Mouse (Mus musculus) forebrain, embryonic 13.5 days (tissue): ENCODE measurements around the gene Mup5. TPM values are rescaled to one million over a fixed set of nuclear protein-coding genes. Genes with fewer than 3 reads are reported as not detected.
"Not testable (repeated sequence)": the region's sequence is repeated elsewhere in the genome, so short reads cannot be mapped to it uniquely, and the experiment has no call there.

Experiments used
- ATAC-seq: fragments of 200-750 bp; cut with Nextera tagmentation; 2 replicates; pipeline ENCODE4 v1.8.0; 2017
- H3K27ac ChIP-seq: fragments of 300-500 bp; sonication (generic); 2 replicates; pipeline ENCODE4 v1.5.1; 2015; ENCODE audit warnings: inconsistent platforms, mild to moderate bottlenecking, moderate library complexity
- H3K27me3 ChIP-seq: fragments of 300-500 bp; sonication (generic); 2 replicates; pipeline ENCODE4 v1.6.1; 2015; ENCODE audit warnings: mild to moderate bottlenecking, inconsistent platforms
- H3K36me3 ChIP-seq: fragments of 300-500 bp; sonication (generic); 2 replicates; pipeline ENCODE4 v1.6.1; 2015; ENCODE audit warnings: mild to moderate bottlenecking, inconsistent platforms; ENCODE audit not compliant: poor library complexity, severe bottlenecking
- H3K4me1 ChIP-seq: fragments of 300-500 bp; sonication (generic); 2 replicates; pipeline ENCODE4 v1.6.1; 2015; ENCODE audit warnings: inconsistent platforms
- H3K4me2 ChIP-seq: fragments of 300-500 bp; sonication (generic); 2 replicates; pipeline ENCODE4 v1.6.1; 2015; ENCODE audit warnings: inconsistent platforms, mild to moderate bottlenecking, moderate library complexity
- H3K4me3 ChIP-seq: fragments of 300-500 bp; sonication (generic); 2 replicates; pipeline ENCODE4 v1.5.1; 2015; ENCODE audit warnings: mild to moderate bottlenecking, inconsistent platforms
- H3K9ac ChIP-seq: fragments of 300-500 bp; sonication (generic); 2 replicates; pipeline ENCODE4 v1.6.1; 2015; ENCODE audit warnings: mild to moderate bottlenecking, inconsistent platforms
- H3K9me3 ChIP-seq: fragments of 300-500 bp; sonication (generic); replicated peaks from 2 replicates; pipeline ENCODE4 v1.6.1; 2016; ENCODE audit warnings: inconsistent platforms
- WGBS: fragments of 180-500 bp; shearing (Covaris S2); methylation state at CpG from one replicate; pipeline ENCODE4 v1.1.7; 2015; 5-methylcytosine and 5-hydroxymethylcytosine counted together
- polyA plus RNA-seq: library from polyadenylated mRNA; unstranded; fragments of >200 nt; fragmentation: Nextera tagmentation; extraction: Ambion mirVana; gene quantifications from 2 replicates; pipeline ENCODE4 v1.2.1, GENCODE M21; 2015

Mup5 gene
- not detected in 2 replicates for polyA plus RNA-seq

DNA sequence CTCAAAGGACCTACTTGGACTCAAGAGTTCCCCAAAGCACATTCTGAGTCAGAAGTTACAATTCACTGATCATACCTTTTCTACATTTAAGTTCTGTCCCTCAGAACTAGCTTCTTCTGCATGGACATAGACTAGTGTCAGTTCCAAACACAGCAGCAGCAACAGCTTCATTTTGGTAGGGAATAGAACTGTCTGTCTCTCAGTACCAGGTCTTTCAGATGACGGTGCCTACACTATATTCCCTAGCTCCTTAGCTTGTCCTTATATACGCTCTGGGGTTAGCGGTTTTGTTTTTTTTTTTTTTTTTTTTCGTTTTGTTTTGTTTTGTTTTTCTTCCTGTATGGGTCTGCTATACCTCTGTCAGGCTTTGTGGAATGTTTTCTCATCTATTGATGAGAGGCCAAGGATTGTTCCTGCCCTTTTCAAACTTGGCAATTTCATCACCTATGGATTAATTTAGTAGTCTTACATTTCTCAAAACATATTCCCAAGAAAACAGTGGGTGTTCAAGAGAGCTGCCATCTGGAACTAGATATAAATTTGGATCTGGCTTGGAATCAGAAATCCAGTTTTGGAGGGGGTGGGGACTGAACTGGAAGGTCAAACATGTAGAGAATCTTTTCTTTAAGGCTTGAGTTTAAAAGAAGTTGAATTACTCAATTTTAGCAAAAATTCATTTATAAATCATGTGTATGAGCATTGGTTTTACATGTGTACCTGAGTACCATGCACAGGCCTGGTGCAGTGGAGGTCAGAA lies at the start of gene Mup5:
Mup5 (minus strand) TSS at position 282 of the 757 bp plus-strand sequence.
- H3K4me2 ChIP-seq, result no peak within 1 kb of the TSS
- no peak within 1 kb of the TSS for H3K9ac ChIP-seq
- no peak for ATAC-seq
- no peaks in the 10 kb centered on the region for H3K27me3 ChIP-seq
- 78% methylated on average over 4 of the region's 4 CpGs for WGBS
- H3K4me1 ChIP-seq, result no peaks in the 10 kb centered on the region
- H3K4me3 ChIP-seq, result no peak within 1 kb of the TSS
- no peaks in the 10 kb centered on the region; the same call in 1 of the 2 replicates for H3K9me3 ChIP-seq
- no peak within 1 kb of the TSS for H3K27ac ChIP-seq
- no peaks in the 10 kb centered on the region for H3K36me3 ChIP-seq

DNA sequence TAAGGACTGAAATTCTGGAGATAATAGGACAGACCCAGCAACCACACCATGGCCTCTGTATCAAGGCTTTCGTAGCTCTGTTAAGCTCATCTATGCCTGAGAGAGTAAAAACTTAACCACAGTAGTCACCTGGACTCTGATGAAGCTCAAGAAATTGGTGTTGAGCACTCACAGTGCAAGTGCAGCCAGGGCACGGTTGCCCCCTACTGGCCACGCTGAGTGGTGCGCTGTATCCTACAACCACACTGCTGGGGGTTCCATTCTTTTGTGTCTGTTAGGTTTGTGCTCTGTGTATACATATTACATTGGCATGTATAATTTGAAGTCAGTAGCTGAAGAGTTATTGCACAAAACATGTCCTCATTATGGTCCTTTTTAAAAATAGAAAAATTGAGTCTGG lies 23.1 kb upstream of the Mup5 start:
- Histone ChIP-seq H3K4me1 (no peaks in the 10 kb centered on the region), H3K36me3 (no peaks in the 10 kb centered on the region), H3K4me3 (no peak overlapping the region), H3K9ac (no peak overlapping the region), H3K4me2 (no peak overlapping the region), H3K27me3 (no peaks in the 10 kb centered on the region), H3K9me3 (0 out of 2 replicates have a peak, but pooled peaks cover 10% of the 10 kb centered on the region), H3K27ac (no peak overlapping the region)
- WGBS, result 45% methylated on average over 4 of the region's 4 CpGs
- no peak for ATAC-seq

DNA sequence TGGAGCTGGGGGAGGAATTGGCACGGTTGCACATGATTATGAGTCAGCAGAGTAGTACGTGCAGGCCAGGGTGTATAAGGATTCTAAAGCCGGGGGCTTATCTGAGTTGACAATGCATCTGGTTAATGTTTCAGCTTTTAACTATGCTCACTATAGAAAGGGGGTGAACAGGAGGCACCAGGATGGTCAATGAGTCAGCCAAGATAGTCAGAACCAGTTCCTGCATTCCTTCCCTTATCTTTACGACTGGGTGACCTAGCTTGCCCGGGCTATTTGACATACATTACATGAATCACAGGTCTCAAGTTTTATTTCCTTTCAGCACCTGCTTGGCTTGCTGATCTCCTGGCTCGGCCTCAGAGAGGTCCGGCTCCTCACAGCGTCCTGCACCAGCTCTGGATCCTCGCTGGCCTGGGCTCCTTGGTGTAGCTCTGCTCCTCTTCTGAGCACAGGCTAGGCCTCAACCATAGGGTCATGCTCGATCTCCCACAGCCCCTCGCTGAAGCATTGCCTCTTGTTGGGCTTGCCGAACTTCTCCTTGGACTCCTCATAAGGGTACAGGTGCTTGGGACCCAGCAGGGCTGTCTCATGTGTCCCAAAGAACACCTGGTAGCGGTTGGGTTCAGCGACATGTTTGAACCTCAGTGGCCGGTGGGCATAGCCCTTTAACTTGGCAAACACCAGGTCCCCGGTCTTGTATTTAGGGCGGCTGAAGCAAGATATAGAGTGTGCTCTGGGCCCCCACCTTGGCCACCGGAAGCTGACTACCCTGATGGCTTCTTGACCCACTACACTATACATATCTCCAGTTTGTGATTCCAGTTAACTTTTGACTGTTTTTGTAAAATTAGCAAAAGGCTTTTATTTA lies 21.0 kb upstream of the Mup5 start:
- WGBS, result 92% methylated on average over 18 of the region's 18 CpGs
- Histone ChIP-seq H3K9ac (no peak overlapping the region), H3K27me3 (no peaks in the 10 kb centered on the region), H3K4me3 (no peak overlapping the region), H3K36me3 (no peaks in the 10 kb centered on the region), H3K4me2 (no peak overlapping the region), H3K4me1 (no peaks in the 10 kb centered on the region), H3K27ac (no peak overlapping the region), H3K9me3 (peaks cover 14% of the 10 kb centered on the region; the same call in 1 of the 2 replicates)
- no peak for ATAC-seq

DNA sequence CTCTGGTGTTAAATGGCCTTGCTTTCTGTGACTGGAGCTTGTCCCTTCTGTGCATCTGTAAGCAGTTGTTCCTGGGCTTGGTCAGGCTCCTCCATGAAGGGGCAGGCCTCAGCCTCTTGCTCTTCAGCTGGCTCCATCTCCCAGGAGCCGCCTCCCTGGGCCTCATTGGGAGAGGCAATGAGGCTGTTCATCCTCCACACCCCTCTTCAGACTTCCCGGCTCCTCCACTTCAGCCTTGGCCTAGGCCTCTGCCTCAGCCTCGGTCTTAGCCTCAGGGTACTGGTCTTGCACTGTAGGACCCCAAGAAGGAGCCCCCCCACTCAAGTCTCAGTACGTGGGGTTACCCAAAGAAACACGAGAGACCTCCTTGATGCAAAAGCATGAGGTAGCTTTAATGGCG lies 20.3 kb upstream of the Mup5 start:
- Histone ChIP-seq H3K4me1 (no peaks in the 10 kb centered on the region), H3K36me3 (no peaks in the 10 kb centered on the region), H3K9me3 (peaks cover 14% of the 10 kb centered on the region; the same call in 1 of the 2 replicates), H3K4me2 (no peak overlapping the region), H3K27me3 (no peaks in the 10 kb centered on the region), H3K4me3 (no peak overlapping the region), H3K27ac (no peak overlapping the region), H3K9ac (no peak overlapping the region)
- 90% methylated on average over 6 of the region's 6 CpGs for WGBS
- no peak for ATAC-seq

DNA sequence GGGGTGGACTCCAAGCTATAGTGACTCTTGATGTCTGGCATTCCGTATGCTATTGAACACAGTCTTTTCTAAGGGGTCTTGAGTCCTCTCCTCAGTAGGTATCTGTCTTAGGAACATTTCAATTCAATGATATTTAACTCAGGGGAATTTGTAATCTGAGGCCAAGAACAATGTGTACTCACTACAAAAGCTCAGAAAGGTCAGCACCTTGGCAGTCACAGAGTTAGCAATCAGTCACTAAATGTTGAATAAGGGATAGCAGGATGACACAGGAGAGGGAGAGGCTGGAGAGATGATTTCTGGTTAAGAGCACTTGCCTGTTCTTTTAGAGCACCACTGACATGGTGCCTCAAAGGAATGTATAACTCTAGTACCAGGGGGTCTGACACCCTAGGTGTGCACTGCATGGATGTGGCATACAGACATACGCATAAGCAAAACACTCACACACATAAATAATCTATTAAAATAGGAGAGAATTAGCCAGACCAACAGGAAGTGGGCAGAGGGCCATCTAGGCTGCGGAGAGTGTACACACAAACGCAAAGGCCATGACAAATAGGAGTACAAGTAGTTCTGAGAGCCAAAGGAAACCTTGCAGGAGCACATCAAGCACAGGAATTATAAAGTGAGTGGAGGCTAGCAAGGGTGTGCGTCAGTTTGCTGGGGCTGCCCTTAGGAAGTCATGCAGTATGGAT lies 9.9 kb upstream of the Mup5 start:
- no peaks in the 10 kb centered on the region for H3K4me1 ChIP-seq
- H3K9me3 ChIP-seq, result no peaks in the 10 kb centered on the region
- no peaks in the 10 kb centered on the region for H3K27me3 ChIP-seq
- 93% methylated on average over 5 of the region's 5 CpGs for WGBS
- no peak for ATAC-seq
- H3K4me3 ChIP-seq, result no peak overlapping the region
- H3K27ac ChIP-seq, result no peak overlapping the region
- no peak overlapping the region for H3K9ac ChIP-seq
- H3K4me2 ChIP-seq, result no peak overlapping the region
- H3K36me3 ChIP-seq, result no peaks in the 10 kb centered on the region

DNA sequence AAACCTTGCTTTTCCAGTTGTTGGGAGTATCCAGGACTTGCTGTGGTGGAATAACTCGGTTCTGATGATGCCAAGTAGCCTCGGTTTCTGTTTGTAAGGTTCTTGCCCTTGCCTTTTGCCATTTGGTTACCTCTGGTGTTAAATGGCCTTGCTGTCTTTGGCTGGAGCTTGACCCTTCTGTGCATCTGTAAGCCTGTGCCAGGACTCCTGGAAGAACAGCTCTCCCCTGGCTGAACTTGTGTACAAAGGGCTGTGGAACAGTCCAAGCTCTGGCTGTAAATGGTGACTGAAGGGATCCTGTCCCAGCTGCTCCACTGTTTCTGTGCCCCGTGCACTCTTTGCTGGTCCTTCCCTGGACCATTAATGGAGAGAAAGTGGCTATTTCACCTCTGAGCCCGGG lies 5.8 kb downstream of the Mup5 start:
- no peak overlapping the region for H3K4me3 ChIP-seq
- H3K9me3 ChIP-seq, result 0 out of 2 replicates have a peak, but pooled peaks cover 3% of the 10 kb centered on the region
- no peaks in the 10 kb centered on the region for H3K4me1 ChIP-seq
- WGBS, result 73% methylated on average over 4 of the region's 4 CpGs
- H3K9ac ChIP-seq, result no peak overlapping the region
- no peaks in the 10 kb centered on the region for H3K36me3 ChIP-seq
- ATAC-seq, result no peak
- no peaks in the 10 kb centered on the region for H3K27me3 ChIP-seq
- no peak overlapping the region for H3K4me2 ChIP-seq
- H3K27ac ChIP-seq, result no peak overlapping the region

DNA sequence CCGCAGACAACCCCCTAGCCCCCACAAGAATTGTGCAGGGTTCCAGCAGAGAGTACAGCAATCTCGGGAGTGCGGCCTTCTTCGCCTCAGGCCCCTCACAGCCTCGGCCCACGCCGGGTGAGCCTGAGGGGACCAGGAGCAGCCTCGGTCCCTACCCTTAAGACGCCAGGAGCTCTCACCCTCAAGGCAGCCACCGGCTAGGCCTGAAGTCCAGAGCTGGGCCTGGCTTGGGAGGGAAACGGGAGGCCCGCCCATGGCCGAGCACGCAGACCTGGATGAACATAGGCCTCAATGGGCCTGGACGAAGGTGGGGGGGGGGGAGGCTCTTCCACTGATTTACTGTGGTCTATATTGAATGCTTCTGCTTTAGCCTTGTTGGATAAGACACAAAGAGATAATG lies 11.8 kb downstream of the Mup5 start:
- Histone ChIP-seq H3K4me1 (no peaks in the 10 kb centered on the region), H3K27ac (no peak overlapping the region), H3K4me2 (no peak overlapping the region), H3K27me3 (no peaks in the 10 kb centered on the region), H3K9me3 (peaks cover 12% of the 10 kb centered on the region), H3K36me3 (no peaks in the 10 kb centered on the region), H3K9ac (no peak overlapping the region), H3K4me3 (no peak overlapping the region)
- ATAC-seq, result no peak
- WGBS, result 93% methylated on average over 15 of the region's 15 CpGs

DNA sequence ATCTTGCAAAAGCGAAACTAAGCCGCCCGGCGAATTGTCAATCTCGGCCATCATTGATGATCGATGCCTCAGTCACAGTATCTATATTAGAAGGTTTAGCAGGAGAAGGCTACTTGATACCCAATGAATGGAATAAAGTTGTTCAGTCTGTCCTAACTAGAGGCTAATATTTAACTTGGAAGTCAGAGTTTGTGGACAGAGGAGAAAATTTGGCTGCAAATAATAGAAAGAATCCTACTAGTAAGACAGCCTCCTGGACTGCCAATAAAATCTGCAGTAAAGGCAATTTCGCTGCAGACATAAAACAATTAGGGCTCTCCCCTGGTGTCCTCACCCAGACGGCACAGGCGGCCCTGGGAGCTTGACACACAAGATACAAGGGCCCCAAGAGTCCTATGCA lies 12.5 kb downstream of the Mup5 start:
- H3K4me1 ChIP-seq, H3K4me3 ChIP-seq, H3K27ac ChIP-seq, H3K9ac ChIP-seq, H3K27me3 ChIP-seq, ATAC-seq, H3K36me3 ChIP-seq, H3K4me2 ChIP-seq: not testable (repeated sequence)
- WGBS, result 94% methylated on average over 9 of the region's 9 CpGs
- H3K9me3 ChIP-seq, result peaks cover 12% of the 10 kb centered on the region

DNA sequence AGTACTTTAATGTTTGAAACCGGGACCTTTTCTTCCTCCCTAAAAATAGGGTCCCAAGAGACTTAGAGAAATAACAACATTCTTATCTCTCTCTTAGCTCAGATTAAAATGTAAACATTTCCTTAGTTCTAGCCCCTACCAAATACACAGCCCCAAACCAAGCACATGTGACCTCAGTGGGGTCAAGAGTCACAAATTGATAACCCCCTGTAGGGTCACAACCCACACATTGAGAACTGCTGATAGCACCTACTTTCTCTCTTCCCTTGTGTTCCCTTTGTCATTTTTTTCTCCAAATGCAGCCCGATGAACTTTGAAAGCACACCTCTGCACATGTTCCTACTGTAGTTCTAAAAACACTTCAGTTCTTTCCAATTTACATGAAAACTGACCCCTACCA lies 19.4 kb downstream of the Mup5 start:
- no peaks in the 10 kb centered on the region for H3K4me1 ChIP-seq
- H3K36me3 ChIP-seq, result no peaks in the 10 kb centered on the region
- WGBS, result 86% methylated on average over 2 of the region's 2 CpGs
- ATAC-seq, result no peak
- no peaks in the 10 kb centered on the region for H3K27me3 ChIP-seq
- no peak overlapping the region for H3K9ac ChIP-seq
- H3K4me3 ChIP-seq, result no peak overlapping the region
- H3K27ac ChIP-seq, result no peak overlapping the region
- H3K9me3 ChIP-seq, result no peaks in the 10 kb centered on the region; the same call in 1 of the 2 replicates
- H3K4me2 ChIP-seq, result no peak overlapping the region

DNA sequence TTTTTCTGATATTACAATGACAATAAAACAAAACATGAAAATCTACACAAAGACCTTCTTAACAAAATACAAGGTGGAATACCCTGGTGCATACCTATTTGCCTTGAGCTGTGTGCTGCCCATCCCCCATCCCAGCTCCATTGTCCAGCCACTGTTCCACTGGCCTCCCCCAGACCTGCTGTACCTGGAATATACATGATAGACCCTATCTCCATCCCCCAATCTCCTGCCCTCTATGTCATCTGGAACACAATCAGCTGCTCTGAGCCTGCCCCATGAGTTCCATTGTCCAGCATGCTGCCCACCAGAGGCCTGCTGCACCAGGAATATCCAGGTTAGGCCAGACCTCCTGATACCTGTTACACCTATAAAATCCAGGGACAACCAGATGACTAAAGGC lies 21.6 kb downstream of the Mup5 start:
- no peaks in the 10 kb centered on the region for H3K36me3 ChIP-seq
- H3K4me1 ChIP-seq, result no peaks in the 10 kb centered on the region
- H3K27me3 ChIP-seq, result no peaks in the 10 kb centered on the region
- ATAC-seq, result no peak
- H3K4me2 ChIP-seq, result no peak overlapping the region
- no peaks in the 10 kb centered on the region; the same call in 1 of the 2 replicates for H3K9me3 ChIP-seq
- H3K9ac ChIP-seq, result no peak overlapping the region
- no peak overlapping the region for H3K4me3 ChIP-seq
- no peak overlapping the region for H3K27ac ChIP-seq

DNA sequence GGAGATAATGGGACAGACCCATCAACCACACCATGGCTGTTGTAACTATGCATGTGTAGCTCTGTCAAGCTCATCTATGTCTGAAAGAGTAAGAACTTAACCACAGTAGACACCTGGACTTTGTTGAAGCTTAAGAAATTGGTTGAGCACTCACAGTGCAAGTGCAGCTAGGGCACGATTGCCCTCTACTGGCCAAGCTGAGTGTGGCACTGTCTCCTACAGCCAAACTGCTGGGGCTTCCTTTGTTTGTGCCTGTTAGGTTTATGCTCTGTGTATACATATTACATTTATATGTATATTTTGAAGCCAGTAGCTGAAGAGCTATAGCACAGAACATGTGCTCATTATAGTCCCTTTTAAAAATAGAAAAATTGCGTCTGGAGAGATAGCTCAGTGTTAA lies 23.8 kb downstream of the Mup5 start:
- WGBS, result 18% methylated on average over 2 of the region's 2 CpGs
- H3K27ac ChIP-seq, H3K4me1 ChIP-seq, H3K36me3 ChIP-seq, H3K4me3 ChIP-seq, H3K4me2 ChIP-seq, H3K9me3 ChIP-seq, H3K27me3 ChIP-seq, H3K9ac ChIP-seq: not testable (repeated sequence)
- ATAC-seq, result 0 out of 2 replicates have a peak, but pooled peaks have one; percentile 43

DNA sequence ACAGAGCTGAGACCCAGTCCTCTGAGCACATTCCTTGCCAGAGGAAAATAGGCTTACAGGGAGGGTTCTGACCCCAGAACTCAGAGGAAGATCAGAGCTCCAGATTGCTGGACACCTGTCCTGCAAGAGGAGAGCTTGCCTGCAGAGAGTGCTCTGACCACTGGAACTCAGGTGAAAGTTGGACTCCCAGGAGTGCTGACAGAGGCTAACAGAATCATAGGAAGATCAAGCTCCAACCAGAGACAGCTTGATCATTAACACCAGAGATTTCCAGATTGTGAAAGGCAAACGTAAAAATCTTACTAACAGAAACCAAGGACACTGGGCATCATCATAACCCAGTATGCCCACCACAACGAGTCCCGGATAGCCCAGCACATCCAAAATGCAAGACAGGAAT lies 26.1 kb downstream of the Mup5 start:
- WGBS, result 92% methylated on average over 3 of the region's 3 CpGs
- H3K4me2 ChIP-seq, H3K27me3 ChIP-seq, H3K9me3 ChIP-seq, H3K27ac ChIP-seq, H3K4me3 ChIP-seq, H3K4me1 ChIP-seq, H3K9ac ChIP-seq, ATAC-seq, H3K36me3 ChIP-seq: not testable (repeated sequence)
